Comparison of ENCODE assay signal across 11 mouse cellular contexts in the genomic region with DNA sequence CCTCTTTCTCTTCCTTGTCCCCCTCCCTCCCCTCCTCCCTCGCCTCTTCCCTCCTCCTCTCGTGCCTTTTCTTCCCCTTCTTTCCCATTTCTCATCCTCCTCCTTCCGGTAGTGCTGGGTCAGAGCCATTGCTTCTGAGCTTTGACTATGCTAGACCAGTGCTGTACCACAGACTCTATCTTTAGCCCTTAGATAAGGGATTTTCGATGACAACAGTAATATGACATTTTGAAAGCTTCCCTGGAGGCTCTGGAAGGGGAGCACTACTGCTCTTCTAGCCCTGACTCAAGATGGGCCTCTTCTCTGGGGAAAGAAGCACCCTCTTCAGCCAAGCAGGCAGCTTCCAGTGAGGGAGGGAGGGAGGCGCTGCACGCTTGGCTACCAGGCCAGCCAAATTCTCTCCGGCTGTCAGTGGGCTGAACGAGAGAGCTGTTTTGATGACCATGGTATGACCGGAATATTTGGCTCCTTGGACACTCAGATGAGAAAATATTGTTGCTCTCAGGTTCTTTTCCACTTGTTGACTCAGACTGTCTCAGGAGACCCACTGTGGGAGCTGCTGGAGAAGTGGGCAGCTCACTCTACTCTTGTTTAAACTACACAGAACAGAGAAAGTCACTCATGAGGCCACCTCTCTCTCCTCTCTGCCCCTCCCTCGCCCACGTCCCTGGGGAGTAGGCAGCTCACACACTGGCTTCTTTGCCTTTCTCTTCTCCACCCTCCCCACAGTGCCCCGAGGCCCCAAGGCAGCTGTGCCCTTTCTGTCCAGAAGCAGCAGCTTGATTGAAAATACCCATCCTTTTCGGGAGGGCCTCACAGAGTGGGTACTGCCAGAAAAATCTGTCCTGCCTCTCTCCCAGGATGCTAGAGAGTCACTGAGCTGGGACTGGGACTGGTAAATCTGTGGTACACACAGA. TPM values are rescaled to one million over a fixed set of nuclear protein-coding genes. Genes with fewer than 3 reads are reported as not detected.
DNase-seq lines count a peak whose midpoint lies in the region; ATAC-seq and TF ChIP-seq lines count a peak whose summit lies in the region.
"Had no signal": no experiment of that assay in that cellular context is flagged by ENCODE, and none has a peak within 500 bp of the region (broad histone marks: within the 10 kb centered on the region; RNA-seq: fewer than 3 reads in every experiment).

No protein-coding gene starts in this region.

- no peaks in the 10 kb centered on the region for H3K36me3 ChIP-seq in kidney, embryonic 14.5 days (ENCODE audit: control insufficient read depth, insufficient read depth, low read length)
- H3K36me3 ChIP-seq in kidney, adult 2 months (ENCODE audit: control insufficient read depth, insufficient read depth, low read length), result no peaks in the 10 kb centered on the region
- H3K36me3 ChIP-seq in C2C12 (ENCODE audit: control insufficient read depth, insufficient read depth), result peaks cover 3% of the 10 kb centered on the region
- no peaks in the 10 kb centered on the region for H3K36me3 ChIP-seq in hindbrain, embryonic 13.5 days

- no peak overlapping the region for H3K9ac ChIP-seq in kidney, embryonic 14.5 days (ENCODE audit: low read depth, low read length)
- peak overlapping the region; percentile 39; the same call in 1 of the 2 replicates for H3K9ac ChIP-seq in hindbrain, embryonic 13.5 days

- H3K79me2 ChIP-seq in C2C12 (ENCODE audit: control insufficient read depth, insufficient read depth), result no peaks in the 10 kb centered on the region

- H3ac ChIP-seq in C2C12 (ENCODE audit: control insufficient read depth, insufficient read length, low read depth), result peak overlapping the region; percentile 28

- H3K27me3 ChIP-seq in kidney, embryonic 14.5 days (ENCODE audit: control insufficient read depth, insufficient read depth, low read length), result no peaks in the 10 kb centered on the region
- H3K27me3 ChIP-seq in kidney, adult 2 months (replicated peaks; ENCODE audit: control insufficient read depth, insufficient read depth, low read length), result no peaks in the 10 kb centered on the region
- no peaks in the 10 kb centered on the region for H3K27me3 ChIP-seq in C2C12 (ENCODE audit: control insufficient read depth, insufficient read depth, insufficient read length)
- no peaks in the 10 kb centered on the region for H3K27me3 ChIP-seq in hindbrain, embryonic 13.5 days

- H3K4me2 ChIP-seq in kidney, embryonic 14.5 days (replicated peaks; ENCODE audit: low read depth, low read length), result no peak overlapping the region
- H3K4me2 ChIP-seq in hindbrain, embryonic 13.5 days, result no peak overlapping the region

- no peak for DNase-seq in kidney, adult 2 months
- DNase-seq in gastrocnemius, postnatal 25 days, result peak; percentile 55
- DNase-seq in cerebellum, adult 8-10 months, result no peak
- no peak for DNase-seq in right cerebral cortex, adult 18-20 months

- H3K4me1 ChIP-seq in kidney, embryonic 14.5 days (ENCODE audit: control insufficient read depth, insufficient read depth, low read length), result peaks cover 8% of the 10 kb centered on the region
- no peaks in the 10 kb centered on the region for H3K4me1 ChIP-seq in kidney, adult 2 months (ENCODE audit: control insufficient read depth, insufficient read depth, low read length)
- H3K4me1 ChIP-seq in hindbrain, embryonic 13.5 days (replicated peaks), result peaks cover 37% of the 10 kb centered on the region

- H3K79me3 ChIP-seq in C2C12 (ENCODE audit: low read depth), result no peaks in the 10 kb centered on the region

- TF ChIP-seq CTCF in kidney, adult 2 months (conservative IDR thresholded peaks at IDR 0.05; ENCODE audit: insufficient read depth, insufficient read length, low read depth, low read length), result no peak
- TF ChIP-seq CTCF in C2C12 (IDR thresholded peaks at IDR 0.05; ENCODE audit: control insufficient read depth, insufficient read depth, insufficient read length), result no peak

- TF ChIP-seq POLR2A in kidney, adult 2 months (IDR thresholded peaks at IDR 0.05; ENCODE audit: low read depth, low read length), result no peak

- 42% methylated on average over 13 of the region's 13 CpGs for WGBS in kidney, embryonic 14.5 days
- WGBS in kidney, adult 2 months, result 67% methylated on average over 13 of the region's 13 CpGs
- 55% methylated on average over 13 of the region's 13 CpGs for WGBS in hindbrain, embryonic 13.5 days

- H3K27ac ChIP-seq in kidney, embryonic 14.5 days (ENCODE audit: low read depth, low read length), result 0 out of 2 replicates have a peak overlapping the region, but pooled peaks have one; percentile 24
- no peak overlapping the region for H3K27ac ChIP-seq in kidney, adult 2 months (ENCODE audit: insufficient read depth, low read depth, low read length)
- H3K27ac ChIP-seq in hindbrain, embryonic 13.5 days, result peak overlapping the region; percentile 36; the same call in 1 of the 2 replicates

- no peaks in the 10 kb centered on the region for H3K9me3 ChIP-seq in kidney, embryonic 14.5 days (ENCODE audit: control insufficient read depth, low read length)
- no peaks in the 10 kb centered on the region for H3K9me3 ChIP-seq in hindbrain, embryonic 13.5 days

- H3K4me3 ChIP-seq in kidney, embryonic 14.5 days (ENCODE audit: low read length), result no peak overlapping the region
- no peak overlapping the region for H3K4me3 ChIP-seq in kidney, adult 2 months (ENCODE audit: insufficient read depth, low read depth, low read length)
- H3K4me3 ChIP-seq in C2C12 (ENCODE audit: insufficient read depth, poor library complexity, severe bottlenecking), result no peak overlapping the region
- no peak overlapping the region for H3K4me3 ChIP-seq in hindbrain, embryonic 13.5 days
- H3K4me3 ChIP-seq: erythroblast, embryonic 14.5 days had no signal

- no peak for ATAC-seq in kidney, embryonic 14.5 days (ENCODE audit: low FRiP score, low TSS enrichment)
- ATAC-seq in hindbrain, embryonic 13.5 days (ENCODE audit: low FRiP score), result no peak
- ATAC-seq in CD4-positive, CD25-positive, alpha-beta regulatory T cell, adult 4 months, result no peak
- ATAC-seq: intestine, embryonic 16.5 days had no signal

TF ChIP-seq in C2C12, 6 proteins besides CTCF, POLR2A, EP300 and RAD21:
- TF ChIP-seq MYOG (IDR thresholded peaks at IDR 0.05; ENCODE audit: control insufficient read depth, extremely low read depth, insufficient read length) (no peak), MAX (IDR thresholded peaks at IDR 0.05) (no peak), USF1 (IDR thresholded peaks at IDR 0.05; ENCODE audit: low read depth) (no peak), CEBPB (IDR thresholded peaks at IDR 0.05; ENCODE audit: low read depth) (no peak), MYOD1 (IDR thresholded peaks at IDR 0.05; ENCODE audit: control insufficient read depth, insufficient read length, low read depth) (no peak), FOSL1 (IDR thresholded peaks at IDR 0.05; ENCODE audit: insufficient read depth, low read length, poor library complexity, severe bottlenecking) (no peak)
TF ChIP-seq in C2C12: peak in this region for 0.

RNA-seq across cellular contexts. Expression of a gene that starts 28.4 kb away (rescaled TPM):
- polyA plus RNA-seq in kidney, embryonic 14.5 days (2014; fragmentation: Nextera tagmentation; extraction: Ambion mirVana), result 37.4 and 45.6 TPM in 2 replicates
- polyA plus RNA-seq in kidney, adult 2 months (2012; rRNA removed), result 11.6 and 13.7 TPM in 2 replicates
- polyA plus RNA-seq in C2C12 (2012; fragmentation: generic; extraction: Trizol), result 236 TPM
- 10 to 100 TPM; 30.4 to 42.0 TPM for total RNA-seq in gastrocnemius, postnatal 25 days (2021)
- polyA plus RNA-seq in hindbrain, embryonic 13.5 days (2015; fragmentation: Nextera tagmentation; extraction: Ambion mirVana), result 56.5 and 56.9 TPM in 2 replicates
- 1 to 10 TPM; 2.5 to 4.6 TPM for polyA plus RNA-seq in CD4-positive, CD25-positive, alpha-beta regulatory T cell, adult 4 months (2017; shearing (Covaris generic))

RNA-seq across cellular contexts. Expression of a gene that starts 29.9 kb away (rescaled TPM):
- 691 and 760 TPM in 2 replicates for polyA plus RNA-seq in kidney, embryonic 14.5 days (2014; fragmentation: Nextera tagmentation; extraction: Ambion mirVana)
- 71.0 and 85.2 TPM in 2 replicates for polyA plus RNA-seq in kidney, adult 2 months (2012; rRNA removed)
- 235 TPM for polyA plus RNA-seq in C2C12 (2012; fragmentation: generic; extraction: Trizol)
- total RNA-seq in gastrocnemius, postnatal 25 days (2021), result 10 to 100 TPM; 36.4 to 48.2 TPM
- polyA plus RNA-seq in hindbrain, embryonic 13.5 days (2015; fragmentation: Nextera tagmentation; extraction: Ambion mirVana), result 506 and 515 TPM in 2 replicates
- polyA plus RNA-seq in CD4-positive, CD25-positive, alpha-beta regulatory T cell, adult 4 months (2017; shearing (Covaris generic)), result 100 to 1,000 TPM; 232 to 397 TPM

RNA-seq across cellular contexts. Expression of a gene that starts 51.6 kb away (rescaled TPM):
- 0.39 TPM in 1 of 2 replicates, not detected in the other for polyA plus RNA-seq in kidney, embryonic 14.5 days (2014; fragmentation: Nextera tagmentation; extraction: Ambion mirVana)
- 0.16 and 0.34 TPM in 2 replicates for polyA plus RNA-seq in kidney, adult 2 months (2012; rRNA removed)
- polyA plus RNA-seq in C2C12 (2012; fragmentation: generic; extraction: Trizol), result 0.06 TPM
- under 1 TPM; 0.33 to 0.78 TPM for total RNA-seq in gastrocnemius, postnatal 25 days (2021)
- 0.22 TPM in 1 of 2 replicates, not detected in the other for polyA plus RNA-seq in hindbrain, embryonic 13.5 days (2015; fragmentation: Nextera tagmentation; extraction: Ambion mirVana)
- not detected for polyA plus RNA-seq in CD4-positive, CD25-positive, alpha-beta regulatory T cell, adult 4 months (2017; shearing (Covaris generic))
- total RNA-seq: liver, adult 2 months had no signal

RNA-seq across cellular contexts. Expression of a gene that starts 54.6 kb away (rescaled TPM):
- 65.5 and 101 TPM in 2 replicates for polyA plus RNA-seq in kidney, embryonic 14.5 days (2014; fragmentation: Nextera tagmentation; extraction: Ambion mirVana)
- polyA plus RNA-seq in kidney, adult 2 months (2012; rRNA removed), result 61.7 and 66.8 TPM in 2 replicates
- 19.2 TPM for polyA plus RNA-seq in C2C12 (2012; fragmentation: generic; extraction: Trizol)
- total RNA-seq in gastrocnemius, postnatal 25 days (2021), result 10 to 100 TPM; 25.2 to 26.4 TPM
- polyA plus RNA-seq in hindbrain, embryonic 13.5 days (2015; fragmentation: Nextera tagmentation; extraction: Ambion mirVana), result 111 and 122 TPM in 2 replicates
- polyA plus RNA-seq in CD4-positive, CD25-positive, alpha-beta regulatory T cell, adult 4 months (2017; shearing (Covaris generic)), result 100 to 1,000 TPM; 223 to 306 TPM
